Mouse (Mus musculus) left cerebral cortex, postnatal 36 days (tissue): ENCODE data around the gene Pibf1. TPM values are rescaled to one million over a fixed set of nuclear protein-coding genes. Genes with fewer than 3 reads are reported as not detected.

Experiments
- DNase-seq, 2 experiments: peaks; one replicate each; pipeline ENCODE4 v3.0.0; 2021 to 2022; ENCODE audit warnings: low spot score in 2 of 2, mixed read lengths in 1 of 2
- intact Hi-C: fragments of 180-260 bp; cut with DNase I; formaldehyde crosslinking; loops from one replicate; pipeline ENCODE4 v1.15.1; 2025
- total RNA-seq, 2 experiments: library from RNA; stranded (reverse); gene quantifications; 2 replicates each; pipeline ENCODE4 v1.2.3; 2021

Pibf1 gene
- total RNA-seq, 2 experiments from 2014 or later = 10.2 to 15.8 TPM

GRCm38 (mm10) chr14:99301472-99301871 is 202.2 kb downstream of the Pibf1 start:
- DNase-seq = no peak
- intact Hi-C loops = loop anchor here (5.0 kb wide), 1 partner anchor 446 kb away; no protein-coding TSS in a partner anchor

Other genes starting within 250 kb of the Pibf1 start
- gene Rpl36a-ps1, start 105.1 kb upstream of the Pibf1 start, total RNA-seq = 1 to 10 TPM in 1 of 2 experiments, not detected in 1; 2.8 TPM
- gene Mzt1, start 53.3 kb upstream of the Pibf1 start, total RNA-seq = 10 to 100 TPM; 64.9 to 70.0 TPM
- gene Bora, start 53.2 kb upstream of the Pibf1 start, total RNA-seq = 1 to 10 TPM; 2.6 to 4.5 TPM
- 10 to 100 TPM; 14.8 to 18.0 TPM for gene Dis3, start 346 bp downstream of the Pibf1 start, total RNA-seq
- gene Klf5, start 199.3 kb downstream of the Pibf1 start, total RNA-seq = 10 to 100 TPM; 15.2 to 15.8 TPM